Mouse (Mus musculus): ENCODE measurements around the gene Stxbp1. TPM values are rescaled to one million over a fixed set of nuclear protein-coding genes. Genes with fewer than 3 reads are reported as not detected.
A peak's percentile ranks its signal among the peaks of the same experiment; 100 is the strongest.

Stxbp1 gene
- polyA plus RNA-seq, 1 experiment from 2014 or later: 19.3 TPM

DNA sequence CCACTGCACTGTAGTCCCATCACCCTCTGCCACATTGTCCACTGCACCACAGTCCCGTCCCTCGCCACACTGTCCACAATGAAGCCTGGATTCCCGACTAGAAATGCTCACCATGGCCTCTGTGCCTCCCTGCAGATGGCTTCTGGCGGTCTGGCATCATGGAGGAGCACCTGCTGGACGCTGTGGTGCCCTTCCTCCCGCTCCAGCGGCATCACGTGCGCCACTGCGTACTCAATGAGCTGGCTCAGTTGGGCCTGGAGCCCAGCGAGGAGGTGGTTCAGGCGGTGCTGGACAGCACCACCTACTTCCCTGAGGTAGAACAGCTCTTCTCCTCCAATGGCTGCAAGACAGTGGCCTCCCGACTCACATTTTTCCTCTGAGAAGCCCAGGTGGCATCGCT is 85.7 kb downstream of the Stxbp1 start:
- no peaks in the 10 kb centered on the region for H3K27me3 ChIP-seq
- no peaks in the 10 kb centered on the region for H3K9me3 ChIP-seq (replicated peaks)
- no peak overlapping the region for H3K4me2 ChIP-seq
- 91% methylated on average over 14 of the region's 14 CpGs for WGBS
- no peak for ATAC-seq (replicated peaks; ENCODE audit: low FRiP score)
- no peak overlapping the region for H3K9ac ChIP-seq
- H3K36me3 ChIP-seq: peaks cover 38% of the 10 kb centered on the region
- H3K27ac ChIP-seq: no peak overlapping the region
- no peak overlapping the region for H3K4me3 ChIP-seq (replicated peaks)
- H3K4me1 ChIP-seq: peaks cover 18% of the 10 kb centered on the region

- Histone ChIP-seq H3K9me3 (replicated peaks) (no peaks in the 10 kb centered on the region), H3K27ac (no peak overlapping the region), H3K4me2 (no peak overlapping the region), H3K4me3 (replicated peaks) (no peak overlapping the region), H3K9ac (no peak overlapping the region), H3K27me3 (no peaks in the 10 kb centered on the region), H3K4me1 (peaks cover 18% of the 10 kb centered on the region), H3K36me3 (peaks cover 48% of the 10 kb centered on the region)
- no peak for ATAC-seq (replicated peaks; ENCODE audit: low FRiP score)
- WGBS: 95% methylated on average over 2 of the region's 2 CpGs
Observed at GRCm38 (mm10) chr2:32759001-32759400, 88.0 kb downstream of the Stxbp1 start.

DNA sequence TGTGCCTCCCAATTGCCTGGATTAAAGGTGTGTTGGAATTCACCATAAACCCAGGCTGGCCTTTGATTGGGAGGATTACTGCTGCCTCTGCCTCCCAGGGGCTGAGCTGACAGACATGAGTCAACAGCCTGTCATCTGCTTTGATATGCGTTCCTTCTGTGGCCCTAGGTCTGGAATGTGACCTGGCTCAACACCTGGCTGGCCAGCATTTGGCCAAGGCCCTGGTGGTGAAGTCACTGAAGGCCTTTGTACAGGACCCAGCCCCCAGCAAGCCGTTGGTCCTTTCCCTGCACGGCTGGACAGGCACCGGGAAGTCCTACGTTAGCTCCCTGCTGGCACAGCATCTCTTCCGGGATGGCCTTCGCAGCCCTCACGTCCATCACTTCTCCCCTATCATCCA is 88.5 kb downstream of the Stxbp1 start:
- WGBS: 69% methylated on average over 8 of the region's 8 CpGs
- Histone ChIP-seq H3K4me1 (peaks cover 18% of the 10 kb centered on the region), H3K4me2 (no peak overlapping the region), H3K36me3 (peaks cover 50% of the 10 kb centered on the region), H3K4me3 (replicated peaks) (no peak overlapping the region), H3K9ac (no peak overlapping the region), H3K27me3 (no peaks in the 10 kb centered on the region), H3K27ac (no peak overlapping the region), H3K9me3 (replicated peaks) (no peaks in the 10 kb centered on the region)
- no peak for ATAC-seq (replicated peaks; ENCODE audit: low FRiP score)

DNA sequence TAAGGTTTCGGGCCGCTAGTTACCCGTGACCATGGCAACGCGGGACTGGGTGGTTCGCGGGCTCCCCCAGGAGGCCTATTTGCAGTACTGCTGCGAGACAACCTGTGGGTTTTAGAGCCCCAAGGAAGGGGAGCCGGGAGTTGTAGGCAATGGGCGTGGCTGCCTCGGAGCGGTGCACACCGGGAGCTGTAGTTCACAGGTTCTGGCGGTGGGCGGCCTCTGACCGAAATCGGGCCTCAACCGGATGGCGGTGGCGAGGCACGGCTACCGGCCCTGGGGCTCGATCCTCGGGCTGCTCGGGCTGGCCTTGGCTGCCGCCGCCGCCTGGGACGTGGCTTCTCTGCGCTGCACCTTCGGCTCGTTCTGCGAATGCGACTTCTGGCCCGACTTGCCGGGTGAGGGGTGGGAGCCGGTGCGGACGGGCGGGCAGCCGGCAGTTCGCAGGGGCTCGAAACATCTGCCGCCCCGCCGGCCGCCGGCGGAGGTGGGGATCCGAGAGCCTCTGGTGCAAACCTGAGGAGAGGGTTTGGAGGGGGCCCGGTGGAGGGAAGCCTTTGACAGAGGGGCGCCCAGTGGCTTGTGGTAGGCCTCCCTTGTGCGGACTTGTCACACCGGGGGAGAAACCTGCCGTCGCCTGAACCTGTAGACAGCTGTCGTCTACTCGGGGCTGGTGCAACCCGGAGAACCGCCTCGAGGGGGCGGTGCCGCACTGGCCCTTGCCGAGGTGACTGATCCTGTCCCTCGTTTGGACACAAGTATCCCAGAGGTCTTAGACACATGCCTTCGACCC is 89.8 kb downstream of the Stxbp1 start, which contains the start of gene Tor2a:
Gene Tor2a, plus strand, starts transcription at position 179 of the 790 bp plus-strand sequence.
- Histone ChIP-seq H3K4me1 (peaks cover 20% of the 10 kb centered on the region), H3K36me3 (peaks cover 51% of the 10 kb centered on the region), H3K27ac (peak within 1 kb of the TSS; percentile 83), H3K4me2 (peak within 1 kb of the TSS; percentile 63), H3K4me3 (replicated peaks) (peak within 1 kb of the TSS; percentile 58), H3K9me3 (replicated peaks) (no peaks in the 10 kb centered on the region), H3K27me3 (no peaks in the 10 kb centered on the region), H3K9ac (peak within 1 kb of the TSS; percentile 71)
- under 1% methylated on average over 66 of the region's 66 CpGs for WGBS
- ATAC-seq (replicated peaks; ENCODE audit: low FRiP score): peak; percentile 94

GRCm38 (mm10) chr2:32756674-32757055 is 90.4 kb downstream of the Stxbp1 start:
- Histone ChIP-seq H3K9ac (no peak overlapping the region), H3K9me3 (replicated peaks) (no peaks in the 10 kb centered on the region), H3K4me1 (peaks cover 25% of the 10 kb centered on the region), H3K4me2 (peak overlapping the region; percentile 63), H3K27ac (no peak overlapping the region), H3K4me3 (replicated peaks) (peak overlapping the region; percentile 58), H3K36me3 (peaks cover 45% of the 10 kb centered on the region), H3K27me3 (no peaks in the 10 kb centered on the region)
- WGBS: 35% methylated on average over 6 of the region's 6 CpGs
- peak; percentile 20 for ATAC-seq (replicated peaks; ENCODE audit: low FRiP score)

GRCm38 (mm10) chr2:32752181-32752580 is 94.9 kb downstream of the Stxbp1 start:
- Histone ChIP-seq H3K9me3 (replicated peaks) (no peaks in the 10 kb centered on the region), H3K36me3 (peaks cover 54% of the 10 kb centered on the region), H3K27me3 (no peaks in the 10 kb centered on the region), H3K4me3 (replicated peaks) (peak overlapping the region; percentile 44), H3K4me1 (peaks cover 24% of the 10 kb centered on the region), H3K4me2 (peak overlapping the region; percentile 71), H3K9ac (no peak overlapping the region), H3K27ac (no peak overlapping the region)
- 72% methylated on average over 10 of the region's 10 CpGs for WGBS
- ATAC-seq (replicated peaks; ENCODE audit: low FRiP score): no peak

DNA sequence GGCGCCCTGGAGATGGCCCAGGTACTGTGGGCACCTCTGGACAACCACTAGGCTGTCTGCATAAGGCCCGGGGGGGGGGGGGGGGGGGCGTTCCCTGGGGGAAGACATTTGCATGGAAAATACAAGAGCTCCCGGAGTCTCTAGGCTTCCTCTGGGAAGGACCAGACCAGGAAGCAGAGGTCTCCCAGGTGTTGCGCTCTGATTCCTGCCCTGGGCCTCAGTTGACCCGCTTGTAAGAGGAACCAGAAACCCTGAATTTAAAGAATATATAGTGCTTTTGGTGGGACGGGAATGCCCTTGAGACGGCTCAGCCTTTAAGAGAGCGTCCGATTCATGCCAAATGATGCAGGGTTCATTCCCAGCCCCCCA is 95.4 kb downstream of the Stxbp1 start:
- ATAC-seq (replicated peaks; ENCODE audit: low FRiP score): no peak; the same call in 1 of the 2 replicates
- peaks cover 59% of the 10 kb centered on the region for H3K36me3 ChIP-seq
- WGBS: 42% methylated on average over 8 of the region's 10 CpGs
- no peaks in the 10 kb centered on the region for H3K27me3 ChIP-seq
- H3K9ac ChIP-seq: peak overlapping the region; percentile 26; the same call in 1 of the 2 replicates
- H3K9me3 ChIP-seq (replicated peaks): no peaks in the 10 kb centered on the region
- peak overlapping the region; percentile 71 for H3K4me2 ChIP-seq
- H3K27ac ChIP-seq: peak overlapping the region; percentile 78
- peak overlapping the region; percentile 44 for H3K4me3 ChIP-seq (replicated peaks)
- H3K4me1 ChIP-seq: peaks cover 22% of the 10 kb centered on the region

DNA sequence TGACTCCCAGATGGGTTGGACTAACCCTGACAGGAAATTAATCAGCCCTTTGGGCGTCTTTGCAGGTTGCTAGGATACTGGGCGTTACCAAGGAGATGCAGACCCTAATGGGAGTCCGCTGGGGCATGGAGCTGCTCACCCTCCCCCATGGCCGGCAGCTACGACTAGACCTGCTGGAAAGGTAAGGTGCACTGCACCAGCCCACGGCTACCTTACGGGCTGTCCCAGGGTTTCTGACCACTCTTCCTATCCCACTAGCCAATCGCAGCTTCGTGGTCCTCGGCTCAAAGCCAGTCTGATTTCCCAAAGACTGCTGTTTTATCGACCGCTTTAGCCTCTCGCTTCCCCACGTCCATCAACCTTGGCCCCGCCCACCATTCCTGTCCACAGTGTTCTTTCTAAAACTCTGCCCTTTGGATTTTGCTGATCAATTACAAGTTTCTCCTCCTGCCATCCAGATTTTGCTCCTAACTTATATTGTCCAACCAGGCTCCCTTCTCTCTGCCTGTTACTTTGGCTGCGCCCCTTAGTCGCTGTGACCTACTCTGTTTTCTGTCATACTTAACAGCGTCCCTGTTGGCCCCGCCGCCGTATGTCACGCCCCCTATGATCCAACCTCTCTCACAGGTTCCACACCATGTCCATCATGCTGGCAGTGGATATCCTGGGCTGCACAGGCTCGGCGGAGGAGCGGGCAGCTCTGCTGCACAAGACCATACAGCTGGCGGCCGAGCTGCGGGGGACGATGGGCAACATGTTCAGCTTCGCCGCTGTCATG is 96.0 kb downstream of the Stxbp1 start:
- ATAC-seq (replicated peaks; ENCODE audit: low FRiP score): peak; percentile 91
- H3K27ac ChIP-seq: peak overlapping the region; percentile 78

DNA sequence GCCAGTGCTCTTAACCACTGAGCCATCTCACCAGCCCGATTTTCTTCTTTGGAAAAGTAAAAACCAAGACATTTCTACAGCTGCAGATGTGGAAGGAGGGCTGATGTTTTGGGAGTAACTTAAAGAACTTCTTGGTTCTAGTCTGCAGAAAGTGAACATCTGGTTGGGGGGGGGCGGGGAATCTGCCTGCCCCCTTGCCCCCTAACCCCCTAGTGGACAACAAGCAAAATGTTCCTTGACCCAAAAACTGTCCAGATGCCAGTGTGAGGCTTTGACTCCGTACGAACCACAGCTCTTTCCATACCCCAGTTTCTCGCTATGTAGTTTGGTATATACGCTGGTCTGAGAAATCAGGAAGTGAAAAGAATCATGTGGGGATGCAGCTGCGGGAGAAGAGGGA is 96.8 kb downstream of the Stxbp1 start:
- Histone ChIP-seq H3K4me2 (no peak overlapping the region), H3K36me3 (peaks cover 73% of the 10 kb centered on the region), H3K27me3 (no peaks in the 10 kb centered on the region), H3K27ac (no peak overlapping the region), H3K9me3 (replicated peaks) (no peaks in the 10 kb centered on the region), H3K4me1 (peaks cover 21% of the 10 kb centered on the region), H3K9ac (no peak overlapping the region), H3K4me3 (replicated peaks) (no peak overlapping the region)
- WGBS: 76% methylated on average over 7 of the region's 7 CpGs
- ATAC-seq (replicated peaks; ENCODE audit: low FRiP score): no peak

More for the DNA sequence above, 96.0 kb downstream of the Stxbp1 start:
- peak overlapping the region; percentile 44 for H3K4me3 ChIP-seq (replicated peaks)
- H3K9ac ChIP-seq: peak overlapping the region; percentile 26; the same call in 1 of the 2 replicates
- H3K36me3 ChIP-seq: peaks cover 65% of the 10 kb centered on the region
- peak overlapping the region; percentile 71 for H3K4me2 ChIP-seq
- H3K9me3 ChIP-seq (replicated peaks): no peaks in the 10 kb centered on the region
- WGBS: 11% methylated on average over 31 of the region's 31 CpGs
- H3K4me1 ChIP-seq: peaks cover 21% of the 10 kb centered on the region
- H3K27me3 ChIP-seq: no peaks in the 10 kb centered on the region

DNA sequence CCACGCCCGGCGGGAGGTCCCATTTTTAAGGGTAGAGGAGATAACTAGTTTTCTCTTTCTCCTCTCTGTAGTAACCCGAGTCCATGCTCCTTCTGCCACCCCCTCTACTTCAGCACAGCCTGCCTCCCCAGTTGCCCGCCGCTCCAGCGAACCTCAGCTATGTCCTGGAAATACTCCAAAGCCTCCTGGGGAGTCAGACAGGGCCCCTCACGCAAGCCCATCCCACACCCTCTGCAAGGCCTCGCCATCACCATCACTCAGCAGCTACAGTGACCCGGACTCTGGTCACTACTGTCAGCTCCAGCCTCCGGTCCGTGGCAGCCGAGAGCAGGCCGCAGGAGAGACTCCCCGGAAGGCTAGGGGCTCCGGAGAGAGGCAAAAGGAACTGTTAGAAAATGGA is 98.0 kb downstream of the Stxbp1 start:
- Histone ChIP-seq H3K36me3 (peaks cover 70% of the 10 kb centered on the region), H3K4me1 (peaks cover 21% of the 10 kb centered on the region), H3K27me3 (no peaks in the 10 kb centered on the region), H3K4me3 (replicated peaks) (no peak overlapping the region), H3K27ac (no peak overlapping the region), H3K9me3 (replicated peaks) (no peaks in the 10 kb centered on the region), H3K9ac (no peak overlapping the region), H3K4me2 (no peak overlapping the region)
- 79% methylated on average over 16 of the region's 16 CpGs for whole genome bisulfite sequencing
- ATAC-seq (replicated peaks; ENCODE audit: low FRiP score): no peak

DNA sequence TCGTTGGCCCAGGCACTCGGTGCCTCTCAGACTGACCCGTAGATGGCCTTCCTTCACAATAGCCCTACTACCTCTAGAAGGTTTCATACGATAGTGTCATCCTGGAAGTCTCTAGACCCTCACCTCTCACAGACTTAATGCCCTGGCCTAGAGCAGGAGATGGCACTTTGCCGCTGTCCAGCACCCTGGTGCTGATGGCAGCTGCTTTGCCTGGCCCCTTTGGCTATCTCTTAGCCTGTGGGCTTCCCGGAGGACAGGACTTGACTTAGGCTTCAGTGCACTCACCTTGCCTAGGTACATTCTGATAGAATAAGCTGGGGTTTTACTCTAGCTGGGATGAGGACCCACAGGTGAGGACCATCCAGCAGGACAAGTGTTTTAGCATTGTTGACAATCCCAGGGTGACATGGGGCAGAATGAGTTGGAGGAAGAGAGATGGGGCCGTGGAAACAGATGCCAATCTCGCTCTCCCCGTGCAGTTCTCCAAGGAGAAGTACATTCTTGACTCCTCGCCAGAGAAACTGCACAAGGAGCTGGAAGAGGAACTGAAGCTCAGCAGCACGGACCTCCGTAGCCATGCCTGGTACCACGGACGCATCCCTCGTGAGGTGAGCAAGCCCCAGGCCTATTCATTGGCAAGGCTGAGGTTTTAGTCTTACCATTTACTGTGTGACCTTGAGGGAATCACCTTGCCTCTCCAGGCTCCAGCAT is 102.6 kb downstream of the Stxbp1 start:
- WGBS: 74% methylated on average over 15 of the region's 15 CpGs
- no peak for ATAC-seq (replicated peaks; ENCODE audit: low FRiP score)
- peaks cover 37% of the 10 kb centered on the region for H3K27me3 ChIP-seq
- H3K27ac ChIP-seq: no peak overlapping the region
- peaks cover 44% of the 10 kb centered on the region for H3K36me3 ChIP-seq
- no peak overlapping the region for H3K4me3 ChIP-seq (replicated peaks)
- H3K4me2 ChIP-seq: no peak overlapping the region
- H3K9ac ChIP-seq: no peak overlapping the region
- H3K9me3 ChIP-seq (replicated peaks): no peaks in the 10 kb centered on the region
- peaks cover 17% of the 10 kb centered on the region for H3K4me1 ChIP-seq

GRCm38 (mm10) chr2:32742173-32742531 is 104.9 kb downstream of the Stxbp1 start:
- Histone ChIP-seq H3K27ac (no peak overlapping the region; the same call in 1 of the 2 replicates), H3K4me3 (replicated peaks) (peak overlapping the region; percentile 51), H3K9ac (no peak overlapping the region), H3K4me2 (peak overlapping the region; percentile 92), H3K36me3 (peaks cover 25% of the 10 kb centered on the region), H3K4me1 (peaks cover 17% of the 10 kb centered on the region), H3K9me3 (replicated peaks) (no peaks in the 10 kb centered on the region), H3K27me3 (peaks cover 37% of the 10 kb centered on the region)
- 12% methylated on average over 18 of the region's 18 CpGs for WGBS
- ATAC-seq (replicated peaks; ENCODE audit: low FRiP score): peak; percentile 46; the same call in 1 of the 2 replicates
